Mouse (Mus musculus) testis, adult 2 months (tissue): Measurements from ENCODE around the gene Fndc4.

ENCODE experiments used
- CTCF ChIP-seq: fragments of 200-500 bp; IDR thresholded peaks from 2 replicates; pipeline ENCODE4 v1.5.1; 2012; ENCODE audit warnings: low read depth, mild to moderate bottlenecking, inconsistent platforms, low read length, moderate library complexity; ENCODE audit not compliant: control insufficient read depth, insufficient read depth, insufficient replicate concordance
- POLR2A ChIP-seq: fragments of 200-500 bp; IDR thresholded peaks from 2 replicates; pipeline ENCODE4 v1.6.1; 2012; ENCODE audit warnings: low read depth, mild to moderate bottlenecking, inconsistent platforms, low read length, moderate library complexity; ENCODE audit not compliant: control insufficient read depth

DNA sequence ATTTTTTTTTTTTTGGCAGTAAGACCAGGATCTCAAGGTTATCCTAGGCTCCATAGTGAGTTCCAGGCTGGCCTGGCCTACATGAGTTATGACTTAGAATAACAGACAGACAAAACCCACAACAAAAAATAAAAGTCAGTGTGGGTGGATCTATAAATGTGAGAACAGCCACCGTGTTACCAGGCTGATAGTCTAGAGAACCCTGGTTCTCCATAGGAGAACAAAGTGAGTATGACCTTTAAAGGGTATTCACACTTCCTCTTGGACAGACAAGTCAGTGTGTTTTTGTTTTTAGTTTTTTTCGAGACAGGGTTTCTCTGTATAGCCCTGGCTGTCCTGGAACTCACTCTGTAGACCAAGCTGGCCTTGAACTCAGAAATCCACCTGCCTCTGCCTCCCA, 39.9 kb downstream of the Fndc4 start:
- no peak for TF ChIP-seq POLR2A
- no peak for TF ChIP-seq CTCF
